Mouse (Mus musculus): ENCODE measurements around the gene Hykk.

DNA sequence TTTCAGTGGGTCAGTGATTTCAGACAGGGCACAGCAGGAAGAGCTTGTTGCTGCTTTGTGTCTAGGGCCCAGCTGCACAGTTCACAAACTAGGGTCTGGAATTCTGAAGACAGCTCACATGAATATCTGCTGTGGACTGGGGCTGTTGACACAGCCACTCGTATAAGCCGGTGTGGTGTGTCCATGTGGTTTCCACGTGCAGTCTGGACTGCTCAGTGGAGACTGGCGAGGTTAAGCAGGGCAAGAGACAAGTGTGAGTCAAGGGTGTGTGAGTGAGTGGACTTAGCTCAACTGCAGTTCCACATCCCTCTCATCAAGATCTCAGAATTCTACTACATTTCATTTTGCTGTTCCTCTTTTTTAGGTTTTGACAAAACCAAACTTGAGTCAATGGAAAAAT is 25.0 kb upstream of the Hykk start:
- TF ChIP-seq GATA1 (IDR thresholded peaks at IDR 0.05; ENCODE audit: low read length) (no peak), TAL1 (IDR thresholded peaks at IDR 0.05; ENCODE audit: low read length) (no peak)
